Mouse (Mus musculus) neural tube, embryonic 15.5 days (tissue): ENCODE measurements around the gene Art1. TPM values are rescaled to one million over a fixed set of nuclear protein-coding genes. Genes with fewer than 3 reads are reported as not detected.

Experiments used
- ATAC-seq: fragments of 200-750 bp; cut with Nextera tagmentation; 2 replicates; pipeline ENCODE4 v1.8.0; 2017; ENCODE audit warnings: mild to moderate bottlenecking, moderate TSS enrichment, moderate library complexity; ENCODE audit not compliant: low FRiP score
- H3K27ac ChIP-seq: fragments of 300-500 bp; sonication (generic); replicated peaks from 2 replicates; pipeline ENCODE4 v1.5.1; 2015; ENCODE audit warnings: mild to moderate bottlenecking, inconsistent platforms
- H3K27me3 ChIP-seq: fragments of 300-500 bp; sonication (generic); replicated peaks from 2 replicates; pipeline ENCODE4 v1.6.1; 2015; ENCODE audit warnings: inconsistent platforms
- H3K36me3 ChIP-seq: fragments of 300-500 bp; sonication (generic); 2 replicates; pipeline ENCODE4 v1.6.1; 2015; ENCODE audit warnings: inconsistent platforms
- H3K4me1 ChIP-seq: fragments of 300-500 bp; sonication (generic); 2 replicates; pipeline ENCODE4 v1.6.1; 2015; ENCODE audit warnings: inconsistent platforms
- H3K4me2 ChIP-seq: fragments of 300-500 bp; sonication (generic); 2 replicates; pipeline ENCODE4 v1.6.1; 2015; ENCODE audit warnings: inconsistent platforms, mild to moderate bottlenecking, moderate library complexity
- H3K4me3 ChIP-seq: fragments of 300-500 bp; sonication (generic); replicated peaks from 2 replicates; pipeline ENCODE4 v1.5.1; 2015; ENCODE audit warnings: mild to moderate bottlenecking, inconsistent platforms
- H3K9ac ChIP-seq: fragments of 300-500 bp; sonication (generic); replicated peaks from 2 replicates; pipeline ENCODE4 v1.6.1; 2015; ENCODE audit warnings: mild to moderate bottlenecking, inconsistent platforms
- H3K9me3 ChIP-seq: fragments of 300-500 bp; sonication (generic); replicated peaks from 2 replicates; pipeline ENCODE4 v1.6.1; 2016; ENCODE audit warnings: inconsistent platforms
- WGBS: fragments of 180-500 bp; shearing (Covaris S2); methylation state at CpG from one replicate; pipeline ENCODE4 v1.1.7; 2015; ENCODE audit warnings: mixed read lengths; 5-methylcytosine and 5-hydroxymethylcytosine counted together
- polyA plus RNA-seq: library from polyadenylated mRNA; unstranded; fragments of >200 nt; fragmentation: Nextera tagmentation; extraction: Ambion mirVana; gene quantifications from 2 replicates; pipeline ENCODE4 v1.2.1, GENCODE M21; 2015

Art1 gene
- polyA plus RNA-seq, 1 experiment from 2014 or later = 2.5 TPM

GRCm38 (mm10) chr7:102084041-102084696, 17.4 kb upstream of the Art1 start:
- Histone ChIP-seq H3K4me1 (no peaks in the 10 kb centered on the region), H3K9ac (no peak overlapping the region), H3K4me2 (no peak overlapping the region), H3K36me3 (peaks cover 46% of the 10 kb centered on the region), H3K9me3 (no peaks in the 10 kb centered on the region), H3K27ac (no peak overlapping the region), H3K4me3 (no peak overlapping the region), H3K27me3 (no peaks in the 10 kb centered on the region)
- ATAC-seq = no peak
- 94% methylated on average over 26 of the region's 26 CpGs for WGBS

DNA sequence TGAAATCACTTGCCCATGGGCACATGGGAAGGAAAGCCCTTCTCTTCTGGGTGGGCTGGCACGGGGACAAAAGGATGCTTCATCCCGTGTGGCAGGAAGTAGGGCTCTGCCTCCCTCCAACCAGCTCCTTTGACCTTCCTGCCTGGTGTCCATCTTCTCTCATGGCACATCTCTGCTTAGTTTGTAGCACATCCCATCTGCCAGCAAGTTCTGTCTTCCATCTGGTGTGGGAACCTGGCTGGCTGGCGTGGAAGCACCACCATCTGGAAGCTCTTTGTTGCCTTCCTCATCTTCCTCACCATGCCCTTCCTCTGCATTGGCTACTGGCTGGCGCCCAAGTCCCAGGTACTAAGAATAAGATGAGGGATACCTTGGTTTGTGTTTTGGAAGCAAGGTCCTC, 14.2 kb upstream of the Art1 start:
- H3K4me2 ChIP-seq = no peak overlapping the region
- no peaks in the 10 kb centered on the region for H3K4me1 ChIP-seq
- WGBS = 92% methylated on average over 4 of the region's 4 CpGs
- no peak overlapping the region for H3K9ac ChIP-seq
- no peaks in the 10 kb centered on the region for H3K27me3 ChIP-seq
- no peak overlapping the region for H3K4me3 ChIP-seq
- H3K36me3 ChIP-seq = peaks cover 22% of the 10 kb centered on the region
- no peaks in the 10 kb centered on the region for H3K9me3 ChIP-seq
- H3K27ac ChIP-seq = no peak overlapping the region
- ATAC-seq = no peak

GRCm38 (mm10) chr7:102099760-102100661, 1.5 kb upstream of the Art1 start:
- H3K4me2 ChIP-seq = peak overlapping the region; percentile 53
- peak; percentile 39; the same call in 1 of the 2 replicates for ATAC-seq
- 3% methylated on average over 30 of the region's 30 CpGs for WGBS
- no peaks in the 10 kb centered on the region for H3K36me3 ChIP-seq
- no peak overlapping the region for H3K27ac ChIP-seq
- no peaks in the 10 kb centered on the region; the same call in 1 of the 2 replicates for H3K27me3 ChIP-seq
- peaks cover 14% of the 10 kb centered on the region for H3K4me1 ChIP-seq
- H3K4me3 ChIP-seq = peak overlapping the region; percentile 23
- H3K9me3 ChIP-seq = no peaks in the 10 kb centered on the region
- H3K9ac ChIP-seq = no peak overlapping the region

GRCm38 (mm10) chr7:102100868-102101267, 675 bp upstream of the Art1 start:
- H3K4me2 ChIP-seq = no peak overlapping the region
- H3K9me3 ChIP-seq = no peaks in the 10 kb centered on the region
- no peak overlapping the region for H3K9ac ChIP-seq
- peaks cover 14% of the 10 kb centered on the region for H3K4me1 ChIP-seq
- H3K27ac ChIP-seq = no peak overlapping the region
- H3K4me3 ChIP-seq = no peak overlapping the region
- H3K27me3 ChIP-seq = no peaks in the 10 kb centered on the region; the same call in 1 of the 2 replicates
- WGBS = 35% methylated on average over 5 of the region's 5 CpGs
- no peaks in the 10 kb centered on the region for H3K36me3 ChIP-seq
- no peak for ATAC-seq

- H3K27me3 ChIP-seq = no peaks in the 10 kb centered on the region; the same call in 1 of the 2 replicates
- no peaks in the 10 kb centered on the region for H3K9me3 ChIP-seq
- H3K9ac ChIP-seq = no peak overlapping the region
- H3K4me1 ChIP-seq = peaks cover 14% of the 10 kb centered on the region
- H3K4me3 ChIP-seq = no peak overlapping the region
- no peak overlapping the region for H3K27ac ChIP-seq
- ATAC-seq = no peak
- WGBS = 43% methylated on average over 8 of the region's 8 CpGs
- H3K4me2 ChIP-seq = no peak overlapping the region
- H3K36me3 ChIP-seq = no peaks in the 10 kb centered on the region
These were observed 698 bp downstream of the Art1 start for GRCm38 (mm10) chr7:102102241-102102640.

DNA sequence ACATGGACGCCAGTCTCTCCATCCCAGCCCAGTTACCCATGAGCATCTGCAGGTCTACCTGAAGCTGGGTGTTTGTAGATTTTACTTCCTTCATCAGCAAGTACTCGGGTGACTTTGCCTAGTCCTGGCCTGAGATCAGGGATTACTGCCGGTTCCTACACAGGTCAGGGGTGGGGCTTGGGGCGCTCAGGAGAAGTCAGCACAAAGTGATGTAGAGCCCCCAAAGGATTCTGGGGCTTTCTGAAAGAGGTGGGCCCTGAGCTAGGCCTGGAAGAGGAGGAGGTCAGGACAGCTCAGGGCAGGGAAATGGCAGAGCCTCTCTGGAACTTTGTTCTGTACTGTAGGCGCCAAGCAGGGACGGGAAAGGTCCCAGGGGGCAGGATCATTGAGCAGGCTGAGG, 1.2 kb downstream of the Art1 start:
- no peak overlapping the region for H3K9ac ChIP-seq
- 54% methylated on average over 6 of the region's 6 CpGs for WGBS
- H3K36me3 ChIP-seq = no peaks in the 10 kb centered on the region
- no peak overlapping the region for H3K4me2 ChIP-seq
- no peak overlapping the region for H3K4me3 ChIP-seq
- H3K9me3 ChIP-seq = no peaks in the 10 kb centered on the region
- H3K27me3 ChIP-seq = no peaks in the 10 kb centered on the region; the same call in 1 of the 2 replicates
- ATAC-seq = no peak
- H3K27ac ChIP-seq = no peak overlapping the region
- peaks cover 14% of the 10 kb centered on the region for H3K4me1 ChIP-seq

GRCm38 (mm10) chr7:102103555-102103954, 2.0 kb downstream of the Art1 start:
- H3K9me3 ChIP-seq = no peaks in the 10 kb centered on the region
- H3K9ac ChIP-seq = no peak overlapping the region
- WGBS = 87% methylated on average over 2 of the region's 2 CpGs
- H3K27ac ChIP-seq = no peak overlapping the region
- peaks cover 14% of the 10 kb centered on the region for H3K4me1 ChIP-seq
- no peak overlapping the region for H3K4me2 ChIP-seq
- H3K27me3 ChIP-seq = no peaks in the 10 kb centered on the region; the same call in 1 of the 2 replicates
- H3K36me3 ChIP-seq = no peaks in the 10 kb centered on the region
- no peak overlapping the region for H3K4me3 ChIP-seq
- no peak for ATAC-seq

DNA sequence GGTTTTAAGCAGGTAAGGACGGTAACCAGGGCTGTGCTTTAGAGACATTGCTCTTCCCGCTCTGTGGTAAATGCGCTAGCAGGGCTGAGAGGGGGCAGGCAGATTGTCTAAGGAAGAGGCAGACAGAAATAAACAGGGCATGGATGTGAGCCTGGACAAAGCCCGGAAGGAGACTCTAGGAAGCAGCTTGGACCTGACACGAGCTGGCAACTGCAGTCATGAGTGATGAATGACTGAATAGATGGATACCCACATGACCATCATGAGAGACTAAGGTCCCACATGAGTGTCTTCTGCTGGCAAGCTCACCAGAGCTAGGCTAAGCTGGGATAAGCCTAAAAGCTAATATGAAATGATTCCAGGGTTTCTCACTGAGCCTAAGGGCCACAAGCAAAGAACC, 2.6 kb downstream of the Art1 start:
- H3K27ac ChIP-seq = no peak overlapping the region
- H3K27me3 ChIP-seq = no peaks in the 10 kb centered on the region; the same call in 1 of the 2 replicates
- no peak overlapping the region for H3K4me3 ChIP-seq
- no peak overlapping the region for H3K9ac ChIP-seq
- WGBS = 76% methylated on average over 5 of the region's 5 CpGs
- H3K4me1 ChIP-seq = peaks cover 14% of the 10 kb centered on the region
- H3K36me3 ChIP-seq = no peaks in the 10 kb centered on the region
- ATAC-seq = no peak
- H3K9me3 ChIP-seq = no peaks in the 10 kb centered on the region
- H3K4me2 ChIP-seq = no peak overlapping the region

DNA sequence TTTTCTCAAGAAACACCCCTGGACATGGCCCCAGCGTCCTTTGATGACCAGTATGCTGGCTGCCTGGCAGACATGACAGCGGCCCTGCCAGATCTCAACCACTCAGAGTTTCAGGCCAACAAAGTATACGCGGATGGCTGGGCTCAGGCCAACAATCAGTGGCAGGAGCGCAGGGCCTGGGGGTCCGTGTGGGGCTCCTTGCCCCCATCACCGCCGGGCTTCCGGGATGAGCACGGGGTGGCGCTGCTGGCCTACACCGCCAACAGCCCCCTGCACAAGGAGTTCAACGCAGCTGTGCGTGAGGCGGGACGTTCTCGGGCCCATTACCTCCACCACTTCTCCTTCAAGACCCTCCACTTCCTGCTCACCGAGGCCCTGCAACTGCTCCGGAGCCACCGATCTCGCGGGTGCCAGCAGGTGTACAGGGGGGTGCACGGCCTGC, 5.2 kb downstream of the Art1 start:
- ATAC-seq = no peak
- Histone ChIP-seq H3K4me1 (0 out of 2 replicates have a peak, but pooled peaks cover 2% of the 10 kb centered on the region), H3K9me3 (no peaks in the 10 kb centered on the region), H3K27ac (no peak overlapping the region), H3K4me3 (peak overlapping the region; percentile 6; the same call in 1 of the 2 replicates), H3K27me3 (no peaks in the 10 kb centered on the region), H3K4me2 (peak overlapping the region; percentile 53), H3K9ac (no peak overlapping the region), H3K36me3 (no peaks in the 10 kb centered on the region)
- 24% methylated on average over 23 of the region's 23 CpGs for WGBS

GRCm38 (mm10) chr7:102108206-102108605, 6.7 kb downstream of the Art1 start:
- no peak overlapping the region for H3K27ac ChIP-seq
- H3K9me3 ChIP-seq = no peaks in the 10 kb centered on the region
- H3K36me3 ChIP-seq = no peaks in the 10 kb centered on the region
- ATAC-seq = no peak
- H3K4me3 ChIP-seq = no peak overlapping the region
- H3K4me1 ChIP-seq = no peaks in the 10 kb centered on the region
- no peaks in the 10 kb centered on the region for H3K27me3 ChIP-seq
- WGBS = 94% methylated on average over 1 of the region's 1 CpGs
- H3K9ac ChIP-seq = no peak overlapping the region
- H3K4me2 ChIP-seq = no peak overlapping the region

- no peak within 1 kb of the TSS for H3K4me2 ChIP-seq
- H3K27ac ChIP-seq = no peak within 1 kb of the TSS
- H3K9ac ChIP-seq = no peak within 1 kb of the TSS
- H3K4me1 ChIP-seq = no peaks in the 10 kb centered on the region
- no peak within 1 kb of the TSS for H3K4me3 ChIP-seq
- no peak for ATAC-seq
- H3K36me3 ChIP-seq = no peaks in the 10 kb centered on the region
- H3K9me3 ChIP-seq = no peaks in the 10 kb centered on the region
- no peaks in the 10 kb centered on the region for H3K27me3 ChIP-seq
- 83% methylated on average over 7 of the region's 7 CpGs for WGBS
These were observed 7.6 kb downstream of the Art1 start, which contains the start of gene Art5 for GRCm38 (mm10) chr7:102109171-102109570. Gene Art5, minus strand, starts transcription at chr7:102109489.

GRCm38 (mm10) chr7:102109746-102110145, 8.2 kb downstream of the Art1 start:
- 88% methylated on average over 4 of the region's 4 CpGs for WGBS
- H3K4me1 ChIP-seq = no peaks in the 10 kb centered on the region
- no peaks in the 10 kb centered on the region for H3K9me3 ChIP-seq

More at GRCm38 (mm10) chr7:102109746-102110145, 8.2 kb downstream of the Art1 start:
- Histone ChIP-seq H3K27ac (no peak overlapping the region), H3K27me3 (no peaks in the 10 kb centered on the region), H3K4me2 (no peak overlapping the region), H3K36me3 (no peaks in the 10 kb centered on the region), H3K9ac (no peak overlapping the region), H3K4me3 (no peak overlapping the region)
- no peak for ATAC-seq
